Mouse (Mus musculus): ENCODE measurements around the gene Tpcn2. TPM values are rescaled to one million over a fixed set of nuclear protein-coding genes. Genes with fewer than 3 reads are reported as not detected.

Tpcn2 gene
- 15.1 TPM for polyA plus RNA-seq (2017; shearing (Covaris generic))

GRCm38 (mm10) chr7:145283487-145284187, at the start of gene Tpcn2:
Gene Tpcn2 (minus strand): TSS chr7:145284011.

GRCm38 (mm10) chr7:145314785-145315411, 31.1 kb upstream of the Tpcn2 start, which contains the start of gene Mrgprd:
Gene Mrgprd (plus strand): TSS chr7:145314835.

GRCm38 (mm10) chr7:145300321-145301007, 16.7 kb upstream of the Tpcn2 start, which contains the start of gene Mrgprf:
Gene Mrgprf (plus strand): TSS chr7:145300828.

GRCm38 (mm10) chr7:145208006-145208405, 75.8 kb downstream of the Tpcn2 start, which contains the start of gene 1810010D01Rik:
Gene 1810010D01Rik (minus strand): TSS chr7:145208119.

Other genes with a start within 250 kb of the Tpcn2 start
- gene 1810010D01Rik, start 75.9 kb downstream of the Tpcn2 start, polyA plus RNA-seq (2017; shearing (Covaris generic)), result not detected
- gene Mrgprf, start 16.8 kb upstream of the Tpcn2 start, polyA plus RNA-seq (2017; shearing (Covaris generic)), result not detected
- not detected for gene Mrgprd, start 30.8 kb upstream of the Tpcn2 start, polyA plus RNA-seq (2017; shearing (Covaris generic))

Data from naive thymus-derived CD4-positive, alpha-beta T cell, adult 5 months (primary cell).